Mouse (Mus musculus) liver, adult 2 months (tissue): Measurements from ENCODE around the gene Gltpd2.

Experiments
- CTCF ChIP-seq: fragments of 200-500 bp; IDR thresholded peaks from 2 replicates; pipeline ENCODE4 v1.5.1; 2011; ENCODE audit warnings: low read depth, low read length, control low read depth
- POLR2A ChIP-seq: fragments of 200-500 bp; IDR thresholded peaks from 2 replicates; pipeline ENCODE4 v1.6.1; 2011; ENCODE audit warnings: low read length, control low read depth; ENCODE audit not compliant: insufficient read depth; ENCODE audit errors: extremely low read depth

- TF ChIP-seq CTCF (no peak), POLR2A (no peak)
Observed at GRCm38 (mm10) chr11:70513520-70513919, 5.5 kb upstream of the Gltpd2 start.
